Comparison of ENCODE assay signal across 8 mouse cellular contexts in the genomic region with DNA sequence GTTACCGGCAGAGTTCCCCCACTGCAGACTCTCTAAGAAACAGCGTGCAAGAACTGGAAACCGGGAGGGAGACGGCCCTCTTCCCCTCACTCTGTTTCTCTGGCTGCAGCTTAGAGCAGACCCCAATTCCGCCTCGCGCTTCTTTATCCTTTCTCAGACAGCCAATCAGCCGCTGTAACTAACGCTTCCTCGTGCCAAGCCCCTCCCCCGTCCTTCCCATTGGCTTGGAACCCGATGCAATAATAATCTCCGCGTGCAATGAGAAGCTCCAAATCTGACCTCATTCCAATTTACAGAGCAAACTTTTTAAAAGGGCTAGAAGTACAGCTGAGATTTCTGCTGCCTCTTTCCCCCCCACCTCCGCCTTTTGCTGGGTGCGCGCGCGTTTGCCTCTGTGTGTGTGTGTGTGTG. TPM values are rescaled to one million over a fixed set of nuclear protein-coding genes. Genes with fewer than 3 reads are reported as not detected.
DNase-seq lines count a peak whose midpoint lies in the region; ATAC-seq lines count a peak whose summit lies in the region.

A gene (minus strand): TSS at position 133 of the 411 bp plus-strand sequence.

- DNase-seq in R1 (ENCODE audit: low read depth, low spot score), result peak; percentile 96
- peak; percentile 97 to 99 for DNase-seq in cerebellum, postnatal 14 days
- DNase-seq in frontal cortex, postnatal 36 days (ENCODE audit: low spot score in 2 of 2), result peak; percentile 94 to 96
- peak; percentile 99 for DNase-seq in hindbrain, embryonic 14.5 days (ENCODE audit: low spot score)
- peak; percentile 83 to 91 for DNase-seq in layer of hippocampus, postnatal 25 days (ENCODE audit: extremely low spot score in 1 of 2, low spot score in 1 of 2)
- peak; percentile 98 for DNase-seq in lung, postnatal 14 days
- peak; percentile 99 for DNase-seq in retina, embryonic 14.5 days (ENCODE audit: low spot score)
- peak; percentile 95 to 97 for DNase-seq in thymus, postnatal 36 days

- H3K4me3 ChIP-seq in hindbrain, embryonic 14.5 days (replicated peaks; ENCODE audit: low read length), result peak within 1 kb of the TSS; percentile 99

- no peaks in the 10 kb centered on the region for H3K9me3 ChIP-seq in hindbrain, embryonic 14.5 days (ENCODE audit: control insufficient read depth, low read length)

- under 1% methylated on average over 19 of the region's 19 CpGs for WGBS in hindbrain, embryonic 14.5 days

- H3K9ac ChIP-seq in hindbrain, embryonic 14.5 days, result peak within 1 kb of the TSS; percentile 99

- peak within 1 kb of the TSS; percentile 90 for H3K4me2 ChIP-seq in hindbrain, embryonic 14.5 days (replicated peaks)

- H3K27ac ChIP-seq in hindbrain, embryonic 14.5 days, result peak within 1 kb of the TSS; percentile 99

- no peaks in the 10 kb centered on the region for H3K27me3 ChIP-seq in hindbrain, embryonic 14.5 days (ENCODE audit: control insufficient read depth, insufficient read depth, low read length)

- peak; percentile 93 for ATAC-seq in hindbrain, embryonic 14.5 days (ENCODE audit: low FRiP score)

- H3K4me1 ChIP-seq in hindbrain, embryonic 14.5 days (replicated peaks; ENCODE audit: control insufficient read depth, insufficient read depth, low read length), result peaks cover 10% of the 10 kb centered on the region

- peaks cover 7% of the 10 kb centered on the region for H3K36me3 ChIP-seq in hindbrain, embryonic 14.5 days (replicated peaks; ENCODE audit: control insufficient read depth, insufficient read depth)

RNA-seq across cellular contexts. Expression of the gene that starts here (rescaled TPM):
- polyA plus RNA-seq in hindbrain, embryonic 14.5 days (2014; fragmentation: Nextera tagmentation; extraction: Ambion mirVana), result 182 and 195 TPM in 2 replicates
- 10 to 100 TPM; 27.8 to 29.1 TPM for total RNA-seq in layer of hippocampus, postnatal 25 days (2021)

Comparison
In these comparisons a context has a peak if more than half of its experiments do, and no peak if none do; other contexts are left out.
1. Peak in every context shown above with its lines: DNase-seq, ATAC-seq, H3K4me3 ChIP-seq and H3K27ac ChIP-seq.